Mouse (Mus musculus) C2C12 (cell line): ENCODE data around the gene Ipmk. TPM values are rescaled to one million over a fixed set of nuclear protein-coding genes. Genes with fewer than 3 reads are reported as not detected.

ENCODE experiments used
- H3K27me3 ChIP-seq: one replicate; pipeline ENCODE4 v1.6.1; 2011; ENCODE audit not compliant: control insufficient read depth, insufficient read depth, insufficient read length
- H3K36me3 ChIP-seq: one replicate; pipeline ENCODE4 v1.6.1; 2011; ENCODE audit not compliant: control insufficient read depth, insufficient read depth
- H3K4me3 ChIP-seq: one replicate; pipeline ENCODE4 v1.5.1; 2011; ENCODE audit warnings: mild to moderate bottlenecking, control low read depth; ENCODE audit not compliant: poor library complexity, insufficient read depth, severe bottlenecking
- H3K79me2 ChIP-seq: one replicate; pipeline ENCODE4 v1.6.1; 2011; ENCODE audit not compliant: control insufficient read depth, insufficient read depth
- H3K79me3 ChIP-seq: one replicate; pipeline ENCODE4 v1.6.1; 2011; ENCODE audit warnings: low read depth, control low read depth
- H3ac ChIP-seq: one replicate; pipeline ENCODE3; 2011; ENCODE audit warnings: low read depth; ENCODE audit not compliant: control insufficient read depth, insufficient read length
- CEBPB ChIP-seq: IDR thresholded peaks from one replicate; pipeline ENCODE4 v1.6.1; 2011; ENCODE audit warnings: low read depth, mild to moderate bottlenecking, control low read depth, moderate library complexity
- CTCF ChIP-seq: IDR thresholded peaks from one replicate; pipeline ENCODE4 v1.5.1; 2011; ENCODE audit not compliant: control insufficient read depth, insufficient read depth, insufficient read length
- FOSL1 ChIP-seq: IDR thresholded peaks from one replicate; pipeline ENCODE4 v1.8.0; 2011; ENCODE audit warnings: mild to moderate bottlenecking, low read length; ENCODE audit not compliant: poor library complexity, insufficient read depth, severe bottlenecking
- MAX ChIP-seq: IDR thresholded peaks from one replicate; pipeline ENCODE4 v1.6.1; 2011; ENCODE audit warnings: mild to moderate bottlenecking, control low read depth
- MYOD1 ChIP-seq: IDR thresholded peaks from one replicate; pipeline ENCODE4 v1.6.1; 2011; ENCODE audit warnings: low read depth; ENCODE audit not compliant: control insufficient read depth, insufficient read length
- USF1 ChIP-seq: IDR thresholded peaks from one replicate; pipeline ENCODE4 v1.6.1; 2011; ENCODE audit warnings: low read depth, mild to moderate bottlenecking, control low read depth, moderate library complexity
- polyA plus RNA-seq: library from polyadenylated mRNA; unstranded; fragments of >200 nt; fragmentation: generic; extraction: Trizol; gene quantifications from one replicate; pipeline ENCODE4 v1.2.1, GENCODE M21; 2012; ENCODE audit warnings: missing spikeins

The Ipmk gene
- polyA plus RNA-seq, 1 experiment, result 9.2 TPM

GRCm38 (mm10) chr10:71479700-71480325 is 132.2 kb downstream of the Ipmk start:
- peaks cover 20% of the 10 kb centered on the region for H3K27me3 ChIP-seq
- no peak for TF ChIP-seq FOSL1
- no peak for TF ChIP-seq MYOD1
- TF ChIP-seq CTCF, result peak; percentile 70
- no peak for TF ChIP-seq CEBPB
- no peak for TF ChIP-seq MAX
- TF ChIP-seq USF1, result no peak
- H3K79me2 ChIP-seq, result no peaks in the 10 kb centered on the region
- H3K79me3 ChIP-seq, result no peaks in the 10 kb centered on the region
- no peaks in the 10 kb centered on the region for H3K36me3 ChIP-seq
- no peak overlapping the region for H3K4me3 ChIP-seq
- H3ac ChIP-seq, result no peak overlapping the region

Other genes with a start within 250 kb of the Ipmk start
- gene Bicc1, start 188.1 kb upstream of the Ipmk start, polyA plus RNA-seq, result 4.0 TPM
- 21.0 TPM for gene Tfam, start 109.5 kb upstream of the Ipmk start, polyA plus RNA-seq
- 34.0 TPM for gene Ube2d1, start 62.5 kb upstream of the Ipmk start, polyA plus RNA-seq
- 132 TPM for gene Cisd1, start 2.8 kb upstream of the Ipmk start, polyA plus RNA-seq